Mouse (Mus musculus): ENCODE measurements around the gene Tedc2.
A peak's percentile ranks its signal among the peaks of the same experiment; 100 is the strongest.

Gene Tedc2

GRCm38 (mm10) chr17:24212441-24213018 is 8.1 kb downstream of the Tedc2 start:
- DNase-seq (ENCODE audit: low read depth, low spot score): no peak

GRCm38 (mm10) chr17:24211631-24212440 is 8.8 kb downstream of the Tedc2 start:
- DNase-seq (ENCODE audit: low read depth, low spot score): peak; percentile 78

GRCm38 (mm10) chr17:24210591-24210990 is 10.1 kb downstream of the Tedc2 start:
- no peak for DNase-seq (ENCODE audit: low read depth, low spot score)

GRCm38 (mm10) chr17:24209916-24210240 is 10.8 kb downstream of the Tedc2 start:
- no peak for DNase-seq (ENCODE audit: low read depth, low spot score)

- peak; percentile 78 for DNase-seq (ENCODE audit: low read depth, low spot score)
Measured at GRCm38 (mm10) chr17:24209043-24209915, 11.4 kb downstream of the Tedc2 start, which contains the start of gene Ntn3. Gene Ntn3 (minus strand): TSS chr17:24209531.

GRCm38 (mm10) chr17:24208641-24209042 is 12.0 kb downstream of the Tedc2 start:
- no peak for DNase-seq (ENCODE audit: low read depth, low spot score)

GRCm38 (mm10) chr17:24207768-24208640 is 12.6 kb downstream of the Tedc2 start:
- no peak for DNase-seq (ENCODE audit: low read depth, low spot score)

- DNase-seq (ENCODE audit: low read depth, low spot score): peak; percentile 78
Measured at GRCm38 (mm10) chr17:24206451-24207351, 13.9 kb downstream of the Tedc2 start.

- no peak for DNase-seq (ENCODE audit: low read depth, low spot score)
Measured at GRCm38 (mm10) chr17:24205908-24206361, 14.7 kb downstream of the Tedc2 start.

GRCm38 (mm10) chr17:24205284-24205888 is 15.3 kb downstream of the Tedc2 start, which contains the start of gene Tbc1d24:
Gene Tbc1d24 (minus strand): TSS chr17:24205562.
- DNase-seq (ENCODE audit: low read depth, low spot score): peak; percentile 95

- DNase-seq (ENCODE audit: low read depth, low spot score): no peak
Measured at GRCm38 (mm10) chr17:24204846-24205245, 15.8 kb downstream of the Tedc2 start.

GRCm38 (mm10) chr17:24203611-24204534 is 16.8 kb downstream of the Tedc2 start:
- DNase-seq (ENCODE audit: low read depth, low spot score): no peak

- peak; percentile 90 for DNase-seq (ENCODE audit: low read depth, low spot score)
Measured at GRCm38 (mm10) chr17:24203068-24203467, 17.6 kb downstream of the Tedc2 start.

- DNase-seq (ENCODE audit: low read depth, low spot score): no peak
Measured at GRCm38 (mm10) chr17:24201092-24201491, 19.6 kb downstream of the Tedc2 start.

- DNase-seq (ENCODE audit: low read depth, low spot score): peak; percentile 77
Measured at GRCm38 (mm10) chr17:24199741-24200140, 20.9 kb downstream of the Tedc2 start.

GRCm38 (mm10) chr17:24199252-24199651 is 21.4 kb downstream of the Tedc2 start:
- DNase-seq (ENCODE audit: low read depth, low spot score): no peak

- DNase-seq (ENCODE audit: low read depth, low spot score): no peak
Measured at GRCm38 (mm10) chr17:24197032-24197824, 23.4 kb downstream of the Tedc2 start.

- DNase-seq (ENCODE audit: low read depth, low spot score): peak; percentile 57
Measured at GRCm38 (mm10) chr17:24195349-24195748, 25.3 kb downstream of the Tedc2 start.
